Mouse (Mus musculus): ENCODE measurements around the gene Nr1h4. TPM values are rescaled to one million over a fixed set of nuclear protein-coding genes. Genes with fewer than 3 reads are reported as not detected.

The Nr1h4 gene
- total RNA-seq, 2 experiments from 2014 or later, result 16.8 to 27.6 TPM

- no peak for DNase-seq
Measured at GRCm38 (mm10) chr10:89521790-89522431, 11.5 kb downstream of the Nr1h4 start.

- no peak for DNase-seq
Measured at GRCm38 (mm10) chr10:89520381-89520780, 13.0 kb downstream of the Nr1h4 start.

- DNase-seq, result no peak
Measured at GRCm38 (mm10) chr10:89519226-89519625, 14.2 kb downstream of the Nr1h4 start.

GRCm38 (mm10) chr10:89518365-89518764 is 15.0 kb downstream of the Nr1h4 start:
- DNase-seq, result peak; percentile 22 to 24

GRCm38 (mm10) chr10:89515813-89516212 is 17.6 kb downstream of the Nr1h4 start:
- peak in 1 of 2 experiments; percentile 31 for DNase-seq

GRCm38 (mm10) chr10:89512562-89512961 is 20.8 kb downstream of the Nr1h4 start:
- no peak for DNase-seq

GRCm38 (mm10) chr10:89510547-89510946 is 22.8 kb downstream of the Nr1h4 start:
- DNase-seq, result no peak

GRCm38 (mm10) chr10:89508567-89508966 is 24.8 kb downstream of the Nr1h4 start:
- no peak for DNase-seq

GRCm38 (mm10) chr10:89506479-89506878 is 26.9 kb downstream of the Nr1h4 start:
- no peak for DNase-seq

GRCm38 (mm10) chr10:89505592-89505955 is 27.8 kb downstream of the Nr1h4 start:
- no peak for DNase-seq

- DNase-seq, result no peak
Measured at GRCm38 (mm10) chr10:89504952-89505591, 28.3 kb downstream of the Nr1h4 start.

GRCm38 (mm10) chr10:89502986-89503560 is 30.3 kb downstream of the Nr1h4 start:
- DNase-seq, result no peak

- no peak for DNase-seq
Measured at GRCm38 (mm10) chr10:89501902-89502301, 31.5 kb downstream of the Nr1h4 start.

- DNase-seq, result no peak
Measured at GRCm38 (mm10) chr10:89495537-89495936, 37.8 kb downstream of the Nr1h4 start.

- DNase-seq, result no peak
Measured at GRCm38 (mm10) chr10:89491321-89491720, 42.1 kb downstream of the Nr1h4 start.

- peak; percentile 10 to 12 for DNase-seq
Measured at GRCm38 (mm10) chr10:89490250-89490649, 43.1 kb downstream of the Nr1h4 start.

- DNase-seq, result no peak
Measured at GRCm38 (mm10) chr10:89489459-89489858, 43.9 kb downstream of the Nr1h4 start.

- DNase-seq, result peak; percentile 34 to 54
Measured at GRCm38 (mm10) chr10:89486995-89487742, 46.2 kb downstream of the Nr1h4 start.

GRCm38 (mm10) chr10:89484907-89485306 is 48.5 kb downstream of the Nr1h4 start:
- DNase-seq, result no peak

GRCm38 (mm10) chr10:89483812-89484602 is 49.4 kb downstream of the Nr1h4 start:
- DNase-seq, result no peak

- DNase-seq, result no peak
Measured at GRCm38 (mm10) chr10:89483113-89483512, 50.3 kb downstream of the Nr1h4 start.

GRCm38 (mm10) chr10:89482142-89482681 is 51.2 kb downstream of the Nr1h4 start:
- DNase-seq, result no peak
